ENCODE assay signal across 22 mouse cellular contexts in genomic region chr16:90684092-90684491, GRCm38 (mm10). TPM values are rescaled to one million over a fixed set of nuclear protein-coding genes. Genes with fewer than 3 reads are reported as not detected.
"Had no signal": no experiment of that assay in that cellular context is flagged by ENCODE, and none has a peak within 500 bp of the region (broad histone marks: within the 10 kb centered on the region; RNA-seq: fewer than 3 reads in every experiment).

No protein-coding gene starts in this region.

- H3K4me1 ChIP-seq: limb, embryonic 13.5 days; liver, embryonic 12.5 days; liver, embryonic 15.5 days; megakaryocyte, embryonic 14.5 days had no signal

- H3K27ac ChIP-seq: intestine, embryonic 15.5 days; layer of hippocampus, adult 2 months; limb, embryonic 10.5 days; limb, embryonic 13.5 days; liver, embryonic 12.5 days; liver, embryonic 15.5 days; lung, embryonic 15.5 days; midbrain, embryonic 10.5 days; stomach, embryonic 15.5 days had no signal

- H3K27me3 ChIP-seq: intestine, embryonic 15.5 days; limb, embryonic 13.5 days; liver, embryonic 12.5 days; liver, embryonic 15.5 days; lung, embryonic 15.5 days; stomach, embryonic 15.5 days had no signal

- H3K9me3 ChIP-seq: intestine, embryonic 15.5 days; limb, embryonic 10.5 days; limb, embryonic 13.5 days; liver, embryonic 15.5 days; lung, embryonic 15.5 days; stomach, embryonic 15.5 days had no signal

- DNase-seq: kidney, adult 18-20 months; kidney, adult 9 months; layer of hippocampus, adult 9-11 months; liver; lung, adult 18-20 months; lung, postnatal 10 days; lung, postnatal 36 days; midbrain, embryonic 14.5 days; right cerebral cortex, postnatal 25 days; spleen, adult 18-20 months; thymus, postnatal 25 days had no signal

- H3K4me3 ChIP-seq: intestine, embryonic 15.5 days; layer of hippocampus, adult 2 months; limb, embryonic 10.5 days; limb, embryonic 13.5 days; liver, embryonic 12.5 days; liver, embryonic 15.5 days; lung, embryonic 15.5 days; megakaryocyte, embryonic 14.5 days; midbrain, embryonic 10.5 days; stomach, embryonic 15.5 days had no signal

- H3K36me3 ChIP-seq: intestine, embryonic 15.5 days; limb, embryonic 10.5 days; limb, embryonic 13.5 days; liver, embryonic 12.5 days; liver, embryonic 15.5 days; lung, embryonic 15.5 days; midbrain, embryonic 10.5 days; stomach, embryonic 15.5 days had no signal

- H3K4me2 ChIP-seq: intestine, embryonic 15.5 days; limb, embryonic 13.5 days; liver, embryonic 12.5 days; liver, embryonic 15.5 days; lung, embryonic 15.5 days; stomach, embryonic 15.5 days had no signal

- H3K9ac ChIP-seq: intestine, embryonic 15.5 days; limb, embryonic 13.5 days; liver, embryonic 12.5 days; liver, embryonic 15.5 days; lung, embryonic 15.5 days; stomach, embryonic 15.5 days had no signal

- ATAC-seq: intestine, embryonic 15.5 days; liver, embryonic 12.5 days had no signal

RNA-seq across cellular contexts. Expression of gene Mrap, which starts 53.9 kb away (rescaled TPM):
- polyA plus RNA-seq: limb, embryonic 13.5 days; midbrain, embryonic 14.5 days; neural tube, embryonic 14.5 days had no signal
